Mouse (Mus musculus): ENCODE results near the gene Recql.

Recql gene

DNA sequence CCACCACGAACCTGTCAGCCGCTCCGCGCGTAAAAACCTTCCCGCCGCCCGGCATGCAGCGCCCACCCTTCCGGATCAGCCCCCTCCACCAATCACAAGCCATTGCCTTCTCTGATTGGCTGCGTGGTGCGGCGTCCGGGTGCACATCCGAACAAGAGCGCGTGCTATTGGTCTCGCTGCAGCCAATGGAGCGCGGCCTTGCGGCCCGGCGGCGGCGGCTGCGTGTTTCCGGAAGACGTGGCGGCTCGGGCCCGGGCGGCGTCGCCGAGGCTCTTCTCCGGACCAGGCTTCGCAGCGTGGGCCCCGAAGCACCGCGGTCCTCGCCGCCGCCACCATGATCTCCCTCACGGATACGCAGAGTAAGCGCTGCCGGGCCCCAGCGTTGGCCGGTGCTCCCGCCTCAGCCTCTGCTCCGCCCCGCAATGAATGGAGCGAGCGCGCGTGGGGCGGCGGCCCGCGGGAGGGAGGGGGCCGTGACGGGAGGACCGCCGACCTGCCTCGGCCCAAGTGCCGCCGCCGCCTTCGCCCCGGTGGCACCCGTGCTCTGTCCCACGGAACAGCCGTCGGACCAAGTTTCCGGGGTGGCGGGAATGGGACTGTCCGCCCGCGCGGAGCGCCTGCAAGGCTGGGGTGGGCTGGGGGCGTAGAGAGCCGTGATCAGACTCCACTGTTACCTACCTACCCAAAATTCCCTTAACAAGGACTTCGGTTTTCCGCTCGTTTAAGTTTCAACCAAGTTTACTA, at the start of gene Recql, which contains the start of gene Golt1b:
Gene Recql (minus strand): TSS at position 77 of the 744 bp plus-strand sequence.
Gene Golt1b (plus strand): TSS at position 211 of the 744 bp plus-strand sequence.
- DNase-seq (ENCODE audit: low read depth), result peak; percentile 98

DNA sequence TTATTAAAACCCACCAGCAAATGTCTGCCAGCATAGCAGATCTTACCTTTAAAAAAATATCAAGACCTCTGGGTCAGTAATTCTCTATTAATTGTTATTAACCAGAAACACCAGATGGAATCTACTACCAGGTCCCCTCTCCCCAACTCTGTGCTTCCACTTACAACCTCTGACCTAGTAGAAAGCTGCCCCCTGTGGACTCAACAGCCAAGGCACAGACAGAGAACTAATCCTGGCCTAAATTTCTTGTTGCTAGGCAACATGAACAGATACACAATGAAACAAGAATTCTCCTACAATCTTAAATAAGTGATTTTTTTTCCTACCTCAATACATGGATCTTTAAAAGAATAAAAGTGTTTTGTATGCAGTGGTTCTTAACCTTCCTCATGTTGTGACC, 42.2 kb upstream of the Recql start:
- no peak for DNase-seq (ENCODE audit: low read depth)

DNA sequence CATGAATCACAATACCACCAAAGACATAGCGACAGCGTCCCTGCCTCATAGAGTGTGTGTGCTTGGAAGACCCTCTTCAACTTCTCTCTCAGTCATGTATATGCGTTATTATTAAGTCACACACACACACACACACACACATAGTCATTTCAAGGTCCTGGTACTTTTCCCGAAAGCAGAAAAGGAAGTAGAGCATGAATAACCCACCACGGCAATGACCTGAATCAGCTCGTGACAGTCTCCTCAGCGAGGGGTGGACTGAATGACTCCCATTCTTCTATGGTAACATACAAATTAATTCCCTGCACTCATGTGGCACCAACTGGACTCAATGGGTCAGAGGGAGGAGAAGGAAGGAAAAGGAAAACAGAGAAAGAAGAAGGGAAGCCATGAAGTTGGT, 38.1 kb upstream of the Recql start:
- DNase-seq (ENCODE audit: low read depth), result no peak

DNA sequence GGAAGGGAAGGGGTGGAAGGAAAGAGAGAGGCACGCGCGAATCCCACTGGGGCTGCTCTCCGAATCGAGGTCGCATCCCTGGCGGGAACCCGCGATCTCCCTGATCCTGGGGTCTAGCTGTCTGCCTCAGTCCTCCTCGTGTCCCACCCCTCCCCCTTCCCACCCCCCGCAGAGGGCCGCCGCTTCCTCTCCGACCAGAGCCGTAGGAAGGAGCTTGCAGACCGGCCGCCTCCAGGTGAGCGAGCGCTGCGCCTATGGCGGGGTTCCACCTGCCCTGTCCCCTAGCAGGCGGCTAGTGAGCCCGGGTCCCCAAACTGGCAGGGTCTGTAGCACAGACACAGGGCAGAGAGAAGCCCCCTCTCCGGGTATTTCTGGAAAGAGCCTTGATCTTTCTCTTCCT, 27.7 kb upstream of the Recql start:
- DNase-seq (ENCODE audit: low read depth), result no peak

DNA sequence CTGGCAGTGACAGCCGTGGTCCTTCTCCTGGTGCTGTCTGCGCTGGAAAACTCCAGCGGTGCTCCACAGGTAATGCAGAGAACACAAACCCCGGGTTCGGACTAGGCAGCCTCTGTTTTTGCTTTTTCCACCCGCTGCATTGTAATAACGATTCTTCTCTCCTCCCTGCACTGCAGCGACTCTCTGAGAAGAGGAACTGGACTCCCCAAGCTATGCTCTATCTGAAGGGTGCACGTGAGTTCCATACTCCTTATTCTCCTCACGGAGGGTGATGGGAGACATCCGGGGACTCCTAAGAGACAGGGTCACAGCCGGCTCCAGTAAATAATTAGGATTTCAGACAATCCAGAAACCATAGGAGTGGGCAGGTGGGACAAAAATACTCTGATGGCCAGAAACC, 27.0 kb upstream of the Recql start:
- no peak for DNase-seq (ENCODE audit: low read depth)

DNA sequence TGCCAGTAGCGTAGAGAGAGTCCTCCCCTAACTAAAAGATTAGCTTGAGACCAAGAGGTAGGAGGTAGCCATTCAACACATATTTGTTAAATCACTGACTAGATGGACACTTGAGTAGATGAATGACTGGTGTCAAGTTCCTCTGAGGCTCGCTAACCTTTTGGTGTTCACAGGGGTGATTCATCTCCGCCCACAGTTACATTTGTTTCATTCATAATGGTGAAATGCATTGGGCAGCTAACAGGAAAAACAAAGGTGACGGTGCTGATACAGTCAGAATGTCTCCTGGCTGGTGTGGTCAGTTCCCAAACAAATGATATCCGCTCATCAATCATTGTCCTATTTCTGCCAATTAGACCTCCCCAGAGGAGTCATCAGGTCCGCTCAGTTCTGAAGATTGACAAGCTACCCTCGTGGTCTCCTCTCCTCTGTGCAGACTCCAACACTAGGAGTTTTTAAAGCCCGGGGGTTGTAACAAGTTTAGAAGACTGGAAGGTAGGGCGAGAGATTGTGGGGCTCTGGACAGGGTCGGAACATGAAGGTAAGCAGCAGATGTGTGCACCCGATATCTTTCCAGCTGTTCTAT, 26.1 kb upstream of the Recql start, which contains the start of gene Spx:
Gene Spx (plus strand): TSS at position 536 of the 586 bp plus-strand sequence.
- no peak for DNase-seq (ENCODE audit: low read depth)

DNA sequence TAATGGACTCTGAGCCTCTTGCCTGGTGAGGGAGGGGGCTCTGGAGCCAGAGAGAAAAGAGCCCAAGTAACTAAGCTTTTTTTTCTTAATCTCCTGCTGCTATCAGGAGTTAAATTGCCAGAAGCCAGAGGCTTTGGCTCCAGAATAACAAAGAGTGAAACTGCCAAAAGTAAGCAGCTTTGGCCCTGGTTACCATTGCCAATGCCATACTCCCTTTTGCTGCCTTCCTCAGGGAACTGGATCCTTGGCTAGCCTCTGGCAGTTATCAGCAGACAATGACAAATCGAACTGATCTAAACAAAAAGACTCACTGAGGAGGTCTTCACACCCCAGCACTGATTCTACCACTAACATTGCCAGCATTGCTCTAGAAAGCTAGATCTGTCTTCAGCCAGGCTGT, 24.3 kb upstream of the Recql start:
- DNase-seq (ENCODE audit: low read depth), result no peak

DNA sequence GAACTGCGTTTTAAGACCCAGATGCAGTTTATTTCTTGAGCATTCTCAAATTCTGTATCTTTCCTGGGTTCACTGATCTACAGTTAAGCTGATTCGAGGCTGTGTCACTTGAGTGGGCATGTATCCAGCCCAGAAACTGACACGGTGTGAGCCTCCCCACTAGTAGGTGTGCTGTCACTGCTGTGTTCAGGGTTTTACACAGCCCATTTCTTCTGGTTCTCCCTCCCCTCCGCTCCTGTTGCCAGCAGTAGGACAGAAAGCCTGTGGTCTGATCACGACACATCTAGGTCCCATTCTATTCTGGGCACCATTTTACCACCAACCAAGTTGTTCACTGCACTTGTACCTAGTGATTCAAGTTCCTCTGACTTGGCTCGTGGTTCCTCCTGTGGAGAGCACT, 8.9 kb upstream of the Recql start:
- DNase-seq (ENCODE audit: low read depth), result no peak

DNA sequence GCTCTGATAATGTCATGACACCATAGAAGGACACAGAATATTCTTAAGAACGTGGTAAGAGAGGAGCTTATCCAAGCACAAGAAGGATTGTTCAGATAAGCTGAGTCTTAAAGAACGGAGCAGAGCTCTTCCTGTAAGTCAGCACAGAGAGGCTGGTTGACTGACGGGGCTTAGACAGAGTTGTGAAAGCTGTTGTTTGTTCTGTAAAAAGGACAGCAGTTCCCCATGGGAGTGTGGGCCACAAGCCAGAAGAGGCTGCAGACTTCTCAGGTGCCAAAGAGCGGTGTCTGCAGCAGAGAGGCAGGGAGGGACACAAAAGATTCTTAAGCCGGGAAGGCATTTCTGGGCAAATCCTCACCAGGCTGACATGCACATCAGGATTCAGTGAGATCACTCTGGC, 7.8 kb upstream of the Recql start:
- no peak for DNase-seq (ENCODE audit: low read depth)

DNA sequence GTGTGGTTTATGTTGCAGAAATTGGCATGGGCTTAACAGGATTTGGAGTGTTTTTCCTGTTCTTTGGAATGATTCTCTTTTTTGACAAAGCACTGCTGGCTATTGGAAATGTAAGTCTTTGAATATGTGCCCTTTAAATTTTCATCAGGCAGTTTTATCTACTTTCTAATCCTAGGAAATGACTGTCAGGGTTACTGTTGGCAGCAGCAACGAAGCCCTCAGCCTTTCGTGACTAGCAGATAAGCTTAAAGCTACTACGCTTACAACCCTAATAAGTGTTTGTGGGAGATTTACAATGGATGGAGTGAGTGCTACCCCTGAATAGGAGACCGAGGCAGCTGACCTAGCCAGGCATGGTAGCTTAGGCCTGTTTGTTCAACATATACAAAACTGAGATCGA, 5.4 kb upstream of the Recql start:
- DNase-seq (ENCODE audit: low read depth), result no peak

DNA sequence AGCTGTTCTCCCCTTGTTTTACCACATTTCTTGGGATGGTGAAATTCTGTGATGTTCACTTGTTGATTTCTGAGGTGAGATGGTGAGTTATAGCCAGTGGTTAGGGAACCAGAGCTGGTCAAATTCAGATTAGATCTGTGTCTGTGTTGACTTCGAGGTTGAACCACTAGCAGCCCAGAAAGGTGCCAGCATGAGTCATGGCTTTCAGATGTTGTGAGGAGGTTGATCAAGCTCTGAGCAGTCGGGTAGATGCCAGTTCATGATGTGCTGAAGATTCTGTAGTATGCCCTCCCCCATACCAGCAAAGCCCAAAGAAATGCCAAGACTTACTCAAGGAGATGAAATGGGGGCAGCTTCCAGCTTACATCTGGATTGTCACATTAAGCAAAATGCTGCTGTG, 2.2 kb upstream of the Recql start:
- DNase-seq (ENCODE audit: low read depth), result peak; percentile 89

DNA sequence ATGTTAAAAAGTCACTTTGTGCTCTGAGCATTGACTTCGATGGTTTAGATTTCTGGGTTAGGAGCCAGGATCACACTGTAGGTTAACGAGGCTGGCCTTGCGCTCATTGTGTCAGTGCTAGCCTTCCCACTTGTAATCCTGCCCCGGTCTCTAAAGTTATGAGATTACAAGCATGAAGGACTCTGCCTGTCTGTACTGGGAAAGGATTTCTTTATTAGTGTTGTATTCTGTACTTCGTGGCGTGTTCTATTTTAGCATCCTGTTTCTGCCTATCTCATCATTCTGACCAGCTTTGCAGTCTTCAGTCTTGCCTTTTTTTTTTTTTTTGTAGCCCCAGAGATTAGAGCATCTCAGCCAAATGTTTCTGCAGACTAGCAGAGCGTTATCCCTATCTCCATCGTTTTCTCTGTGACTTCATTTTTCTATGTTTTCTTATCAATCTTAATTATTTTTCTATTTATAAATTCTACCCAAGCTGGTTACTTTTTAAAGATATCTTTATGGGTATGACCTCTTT, 926 bp upstream of the Recql start:
- DNase-seq (ENCODE audit: low read depth), result peak; percentile 31

DNA sequence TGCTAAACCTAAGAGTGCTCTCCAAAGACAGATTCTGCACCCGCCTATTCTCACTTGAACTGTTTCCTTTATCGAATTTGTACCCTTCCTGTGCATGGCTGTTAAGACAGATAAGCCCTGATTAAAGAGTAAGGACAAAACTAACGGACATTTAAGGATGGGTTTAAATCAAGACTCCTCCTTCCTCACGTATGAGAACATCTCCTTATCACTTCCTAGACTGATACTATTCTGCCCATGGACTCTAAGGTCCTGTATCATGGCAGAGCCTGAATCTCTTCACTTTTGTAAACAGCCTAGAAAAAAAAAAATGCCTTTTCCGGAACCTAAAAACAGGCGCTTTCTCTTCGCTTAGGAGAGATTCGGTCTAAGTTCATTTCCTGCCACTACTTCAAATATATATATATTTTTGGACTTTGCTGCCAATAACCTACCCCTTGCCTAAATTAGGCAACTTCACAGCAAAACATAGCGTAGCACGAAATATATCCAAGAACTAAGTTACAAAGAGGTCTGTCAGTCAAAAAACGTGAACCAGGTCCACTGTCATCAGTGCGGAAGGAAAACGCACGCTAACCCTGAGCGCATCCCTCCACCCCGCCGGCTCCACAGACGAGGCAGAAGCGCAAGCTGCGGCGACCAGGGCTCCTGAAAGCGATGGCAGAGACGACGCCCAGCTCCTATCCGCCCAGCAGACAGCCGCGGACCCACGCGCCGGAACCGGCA, 439 bp downstream of the Recql start:
- DNase-seq (ENCODE audit: low read depth), result peak; percentile 74

DNA sequence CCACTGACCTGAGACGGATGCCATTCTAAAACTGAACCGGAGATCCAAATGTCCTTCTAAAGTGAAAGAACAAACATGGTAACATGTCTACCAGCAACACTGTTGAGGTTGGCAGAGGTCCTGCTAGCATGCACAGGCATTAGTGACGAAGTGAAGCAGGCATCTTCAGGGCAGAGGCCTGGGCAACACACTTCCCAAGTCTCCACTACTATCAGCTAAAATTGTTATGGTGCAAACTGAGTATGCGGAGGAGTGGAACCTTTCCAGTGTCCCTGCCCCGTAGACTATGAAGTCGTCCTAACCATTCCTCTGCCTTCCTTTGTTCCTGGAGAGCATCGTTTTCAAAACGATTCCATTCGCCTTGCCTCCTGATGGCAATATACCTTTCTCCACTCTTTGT, 2.4 kb downstream of the Recql start:
- DNase-seq (ENCODE audit: low read depth), result no peak

DNA sequence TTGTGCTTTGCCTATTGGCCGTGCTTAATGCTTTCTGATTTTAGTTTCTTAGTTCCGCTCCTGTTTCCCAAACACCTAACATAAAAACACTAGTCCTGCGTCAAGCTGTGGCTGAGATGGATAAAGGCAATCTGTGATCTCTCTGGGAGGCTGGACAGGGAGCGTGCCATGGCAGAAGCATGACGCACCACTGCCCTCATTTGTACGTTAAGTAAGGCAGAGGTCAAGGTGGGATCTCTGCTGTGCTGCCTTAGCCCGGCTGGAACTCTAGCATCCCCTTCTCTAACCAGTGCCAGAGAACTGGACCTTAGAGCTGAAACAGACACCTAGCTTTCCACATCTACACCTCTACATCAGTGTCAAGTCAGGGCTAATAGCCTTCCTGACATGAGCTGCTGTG, 5.3 kb downstream of the Recql start:
- DNase-seq (ENCODE audit: low read depth), result no peak

DNA sequence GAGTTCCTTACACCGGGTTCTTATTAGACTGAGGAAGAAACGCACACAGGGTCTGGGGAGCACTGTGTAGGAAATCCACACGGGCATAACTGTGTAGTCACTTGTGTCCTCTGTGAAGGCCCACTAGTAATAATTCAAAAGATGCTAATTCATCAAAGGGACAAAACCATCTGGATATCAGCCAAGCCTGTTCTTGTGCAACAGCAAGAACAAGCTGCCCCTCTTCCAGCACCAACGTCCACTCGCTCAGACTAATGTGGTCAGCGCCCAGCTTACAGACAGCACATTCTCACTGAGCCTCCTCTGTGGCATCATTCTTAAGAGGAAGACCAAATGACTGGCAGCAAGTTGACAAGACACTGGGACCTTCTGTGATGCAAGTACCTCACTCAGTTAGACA, 6.9 kb downstream of the Recql start:
- peak; percentile 73 for DNase-seq (ENCODE audit: low read depth)

DNA sequence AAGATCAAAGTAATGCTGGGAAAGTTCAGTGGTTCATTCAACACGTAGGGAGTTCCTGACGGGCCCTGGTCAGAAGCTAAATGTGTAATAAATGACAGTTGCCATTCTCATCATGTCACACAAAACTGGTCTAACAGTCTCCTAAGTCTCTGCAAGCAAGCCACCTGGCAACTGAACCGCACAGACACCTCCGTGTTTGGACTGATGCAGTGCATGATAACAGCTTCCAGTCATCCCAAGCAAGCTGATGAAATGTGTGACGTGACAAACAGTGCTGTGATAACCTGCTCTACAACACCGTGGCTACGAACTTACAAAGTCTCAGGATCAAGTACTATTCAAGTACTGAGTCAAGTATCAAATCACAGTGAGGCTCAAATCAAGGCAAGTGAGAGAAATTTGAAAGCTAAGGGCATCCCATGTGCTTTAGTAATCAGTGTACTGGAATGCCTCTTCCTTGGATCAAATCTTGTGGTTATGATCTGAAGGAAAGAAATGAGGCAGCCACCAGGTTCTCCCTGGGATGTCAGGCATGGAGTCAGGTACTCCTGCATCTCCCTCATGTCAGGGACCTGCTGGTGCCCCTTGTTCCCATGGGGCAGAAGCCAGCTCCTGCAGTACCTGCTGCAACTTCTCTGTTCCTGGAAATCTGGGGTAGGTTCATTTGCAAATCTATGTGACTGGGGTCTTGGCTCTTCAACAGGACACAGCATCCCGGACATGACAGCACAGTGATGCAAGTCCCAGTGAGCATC, 8.1 kb downstream of the Recql start:
- no peak for DNase-seq (ENCODE audit: low read depth)

DNA sequence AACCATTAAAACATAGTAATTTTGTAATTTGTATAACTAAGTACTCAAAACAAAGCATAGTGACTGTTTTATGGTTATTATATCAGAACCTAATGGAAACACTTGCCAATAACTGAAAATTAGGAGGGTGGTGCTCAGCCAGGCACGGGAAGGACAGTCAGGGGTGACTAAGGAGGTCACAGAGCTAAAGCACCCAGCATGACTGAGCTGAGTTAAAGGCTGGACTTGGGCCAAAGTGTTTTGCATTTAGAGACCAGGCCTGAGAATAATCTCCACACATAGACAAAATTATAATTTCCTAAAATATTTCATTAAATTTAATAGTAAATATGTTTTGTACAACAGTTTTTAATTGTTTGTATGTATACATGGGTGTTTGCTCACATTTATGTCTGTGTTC, 9.8 kb downstream of the Recql start:
- no peak for DNase-seq (ENCODE audit: low read depth)

DNA sequence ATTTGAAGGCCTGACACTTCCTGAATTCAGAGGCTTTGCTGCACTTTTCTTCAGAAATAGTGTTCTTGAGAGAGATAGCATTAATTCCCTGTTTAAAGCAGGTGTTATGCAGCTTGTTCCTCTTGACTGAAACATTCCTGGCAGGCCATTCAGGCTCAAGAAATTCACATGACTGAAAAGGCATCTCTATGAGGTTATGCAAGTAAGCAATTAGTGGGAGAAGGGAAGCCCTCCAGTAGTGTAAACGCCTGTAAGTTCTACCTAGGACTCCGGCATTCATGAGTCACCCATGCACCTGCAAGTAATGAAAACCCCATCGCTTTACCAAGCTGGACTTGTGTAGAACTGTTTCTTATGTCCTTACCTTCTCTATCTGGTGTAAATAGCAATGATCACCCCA, 17.3 kb downstream of the Recql start:
- no peak for DNase-seq (ENCODE audit: low read depth)

DNA sequence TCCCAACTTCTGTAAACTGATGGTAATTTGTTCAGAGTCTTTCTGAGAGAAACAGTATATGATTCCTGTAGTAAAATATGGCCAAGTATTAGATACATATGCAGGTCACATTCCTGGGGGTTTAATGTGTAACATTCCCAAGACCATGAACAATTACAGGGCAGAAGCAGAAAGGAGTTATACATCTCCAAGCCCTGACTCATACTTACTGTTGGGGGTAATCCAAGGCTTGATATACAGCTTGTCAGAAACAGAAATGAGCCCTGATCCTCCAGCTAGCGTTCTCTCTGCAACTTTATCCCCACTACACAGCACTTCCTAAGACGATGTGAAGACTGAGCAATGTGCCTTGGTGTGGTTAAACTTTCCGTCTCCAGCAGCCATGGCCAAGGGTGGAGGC, 19.3 kb downstream of the Recql start:
- DNase-seq (ENCODE audit: low read depth), result no peak

DNA sequence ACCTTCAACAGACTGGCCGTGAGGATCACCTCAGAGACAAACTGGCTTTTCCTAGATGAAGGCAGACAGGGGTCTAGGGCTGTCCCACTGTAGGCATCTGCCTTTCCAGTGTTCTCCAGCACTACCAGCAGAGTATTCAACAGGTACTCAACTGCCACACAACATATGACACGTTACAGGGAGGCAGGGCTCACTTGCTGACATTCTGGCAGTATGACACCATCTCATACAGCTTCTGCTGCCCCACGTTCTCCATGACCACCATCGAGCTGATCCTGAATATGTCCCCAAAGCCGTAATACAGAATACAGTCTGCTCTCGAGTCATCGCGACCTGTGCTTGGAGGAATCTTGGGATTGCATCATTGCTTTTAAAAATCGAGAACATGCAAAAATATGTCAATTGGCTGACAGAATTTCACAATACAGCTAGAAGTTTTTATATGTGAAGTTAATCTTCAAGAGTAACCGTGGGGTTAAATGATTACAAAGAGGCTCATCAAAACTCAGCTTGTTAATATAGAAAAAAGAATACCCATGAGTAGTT, 20.3 kb downstream of the Recql start:
- DNase-seq (ENCODE audit: low read depth), result no peak
